Comparison of ENCODE assay signal across 17 mouse cellular contexts in the genomic region with DNA sequence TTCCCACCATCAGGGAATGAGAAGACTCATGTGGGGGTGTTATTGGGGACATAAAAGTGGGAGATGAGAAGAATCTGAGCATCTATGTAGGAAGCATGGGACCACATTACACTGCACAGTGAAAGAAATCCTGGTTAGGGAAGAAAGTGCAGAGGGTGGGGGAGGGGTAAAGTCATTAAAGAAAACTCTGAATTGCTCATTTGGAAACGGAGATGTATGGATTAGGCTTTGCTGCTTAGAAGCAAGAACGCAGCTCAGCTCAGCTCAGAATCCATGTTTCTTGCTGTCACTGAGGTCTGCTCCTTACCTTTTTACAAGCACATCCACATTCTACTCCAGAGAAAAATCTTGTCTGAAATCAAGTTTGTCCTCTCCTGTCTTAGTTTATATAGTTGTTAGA.
A peak's percentile ranks its signal among the peaks of the same experiment; 100 is the strongest.
DNase-seq lines count a peak whose midpoint lies in the region; ATAC-seq and TF ChIP-seq lines count a peak whose summit lies in the region.
"Had no signal": no experiment of that assay in that cellular context is flagged by ENCODE, and none has a peak within 500 bp of the region (broad histone marks: within the 10 kb centered on the region; RNA-seq: fewer than 3 reads in every experiment).

No protein-coding gene starts in this region.

- no peaks in the 10 kb centered on the region for H3K9me3 ChIP-seq in forebrain, embryonic 12.5 days
- no peaks in the 10 kb centered on the region for H3K9me3 ChIP-seq in forebrain, embryonic 10.5 days
- no peaks in the 10 kb centered on the region for H3K9me3 ChIP-seq in midbrain, embryonic 12.5 days
- H3K9me3 ChIP-seq in midbrain, embryonic 10.5 days (replicated peaks): no peaks in the 10 kb centered on the region
- H3K9me3 ChIP-seq in forebrain, embryonic 16.5 days (ENCODE audit: control insufficient read depth, low read length): no peaks in the 10 kb centered on the region
- H3K9me3 ChIP-seq in midbrain, embryonic 16.5 days (replicated peaks; ENCODE audit: control insufficient read depth, low read length, poor library complexity, severe bottlenecking): no peaks in the 10 kb centered on the region
- H3K9me3 ChIP-seq: G1E; heart, embryonic 13.5 days; intestine, embryonic 15.5 days; limb, embryonic 12.5 days; liver, embryonic 13.5 days; neural tube, embryonic 15.5 days had no signal

- peak overlapping the region; percentile 21; the same call in 1 of the 2 replicates for H3K4me2 ChIP-seq in forebrain, embryonic 12.5 days
- no peak overlapping the region for H3K4me2 ChIP-seq in midbrain, embryonic 12.5 days (replicated peaks)
- peak overlapping the region; percentile 21; the same call in 1 of the 2 replicates for H3K4me2 ChIP-seq in forebrain, embryonic 16.5 days (ENCODE audit: low read length)
- H3K4me2 ChIP-seq in midbrain, embryonic 16.5 days (ENCODE audit: low read length): 0 out of 2 replicates have a peak overlapping the region, but pooled peaks have one; percentile 6
- H3K4me2 ChIP-seq: heart, embryonic 13.5 days; intestine, embryonic 15.5 days; limb, embryonic 12.5 days; liver, embryonic 13.5 days; neural tube, embryonic 15.5 days had no signal

- ATAC-seq in forebrain, embryonic 12.5 days (ENCODE audit: low FRiP score): peak; percentile 66; the same call in 1 of the 2 replicates
- ATAC-seq in midbrain, embryonic 12.5 days (ENCODE audit: low FRiP score, low read depth): 0 out of 2 replicates have a peak, but pooled peaks have one; percentile 34
- ATAC-seq in forebrain, embryonic 16.5 days: peak; percentile 19; the same call in 1 of the 2 replicates
- 0 out of 2 replicates have a peak, but pooled peaks have one; percentile 21 for ATAC-seq in midbrain, embryonic 16.5 days
- ATAC-seq: intestine, embryonic 15.5 days had no signal

- H3K27me3 ChIP-seq in forebrain, embryonic 12.5 days: no peaks in the 10 kb centered on the region
- no peaks in the 10 kb centered on the region for H3K27me3 ChIP-seq in forebrain, embryonic 10.5 days (ENCODE audit: poor library complexity, severe bottlenecking)
- H3K27me3 ChIP-seq in midbrain, embryonic 12.5 days: no peaks in the 10 kb centered on the region
- H3K27me3 ChIP-seq in midbrain, embryonic 10.5 days (ENCODE audit: low read depth, poor library complexity, severe bottlenecking): no peaks in the 10 kb centered on the region
- no peaks in the 10 kb centered on the region for H3K27me3 ChIP-seq in forebrain, embryonic 16.5 days (replicated peaks; ENCODE audit: control insufficient read depth, insufficient read depth, low read length)
- H3K27me3 ChIP-seq in midbrain, embryonic 16.5 days (ENCODE audit: control insufficient read depth, insufficient read depth, low read depth, low read length): no peaks in the 10 kb centered on the region
- H3K27me3 ChIP-seq: heart, embryonic 13.5 days; intestine, embryonic 15.5 days; limb, embryonic 12.5 days; liver, embryonic 13.5 days; neural tube, embryonic 15.5 days had no signal

- no peaks in the 10 kb centered on the region for H3K36me3 ChIP-seq in forebrain, embryonic 12.5 days (replicated peaks)
- H3K36me3 ChIP-seq in forebrain, embryonic 10.5 days (replicated peaks): no peaks in the 10 kb centered on the region
- no peaks in the 10 kb centered on the region for H3K36me3 ChIP-seq in midbrain, embryonic 12.5 days
- H3K36me3 ChIP-seq in midbrain, embryonic 10.5 days: no peaks in the 10 kb centered on the region
- H3K36me3 ChIP-seq in forebrain, embryonic 16.5 days (ENCODE audit: control insufficient read depth, insufficient read depth): no peaks in the 10 kb centered on the region
- no peaks in the 10 kb centered on the region for H3K36me3 ChIP-seq in midbrain, embryonic 16.5 days (ENCODE audit: control insufficient read depth, insufficient read depth, low read length)
- H3K36me3 ChIP-seq: G1E; heart, embryonic 13.5 days; intestine, embryonic 15.5 days; limb, embryonic 12.5 days; liver, embryonic 13.5 days; neural tube, embryonic 15.5 days had no signal

- no peak overlapping the region for H3K4me3 ChIP-seq in forebrain, embryonic 12.5 days (replicated peaks)
- H3K4me3 ChIP-seq in forebrain, embryonic 10.5 days: no peak overlapping the region
- H3K4me3 ChIP-seq in midbrain, embryonic 12.5 days: no peak overlapping the region
- no peak overlapping the region for H3K4me3 ChIP-seq in midbrain, embryonic 10.5 days
- no peak overlapping the region for H3K4me3 ChIP-seq in forebrain, embryonic 16.5 days (replicated peaks; ENCODE audit: low read length)
- no peak overlapping the region for H3K4me3 ChIP-seq in midbrain, embryonic 16.5 days (ENCODE audit: low read depth, low read length)
- H3K4me3 ChIP-seq in lung, adult 2 months (replicated peaks; ENCODE audit: extremely low read depth, low read depth, low read length): no peak overlapping the region
- H3K4me3 ChIP-seq: heart, embryonic 13.5 days; intestine, embryonic 15.5 days; limb, embryonic 12.5 days; liver, embryonic 13.5 days; neural tube, embryonic 15.5 days had no signal

- 0 out of 2 replicates have a peak overlapping the region, but pooled peaks have one; percentile 43 for H3K27ac ChIP-seq in forebrain, embryonic 12.5 days
- H3K27ac ChIP-seq in forebrain, embryonic 10.5 days: no peak overlapping the region
- H3K27ac ChIP-seq in midbrain, embryonic 12.5 days (replicated peaks): no peak overlapping the region
- no peak overlapping the region for H3K27ac ChIP-seq in midbrain, embryonic 10.5 days (replicated peaks)
- H3K27ac ChIP-seq in forebrain, embryonic 16.5 days (ENCODE audit: low read length): no peak overlapping the region
- no peak overlapping the region for H3K27ac ChIP-seq in midbrain, embryonic 16.5 days (ENCODE audit: low read length)
- H3K27ac ChIP-seq: heart, embryonic 13.5 days; intestine, embryonic 15.5 days; limb, embryonic 12.5 days; liver, embryonic 13.5 days had no signal

- TF ChIP-seq POLR2A in lung, adult 2 months (IDR thresholded peaks at IDR 0.05; ENCODE audit: borderline replicate concordance, extremely low read depth, low read depth, low read length): no peak

- 9% methylated on average over 2 of the region's 2 CpGs for WGBS in forebrain, embryonic 12.5 days
- 26% methylated on average over 2 of the region's 2 CpGs for WGBS in forebrain, embryonic 10.5 days
- 18% methylated on average over 2 of the region's 2 CpGs for WGBS in midbrain, embryonic 12.5 days
- WGBS in midbrain, embryonic 10.5 days: 12% methylated on average over 2 of the region's 2 CpGs
- WGBS in forebrain, embryonic 16.5 days: 2% methylated on average over 2 of the region's 2 CpGs
- 6% methylated on average over 2 of the region's 2 CpGs for WGBS in midbrain, embryonic 16.5 days
- 61% methylated on average over 2 of the region's 2 CpGs for WGBS in lung, adult 2 months

- no peak overlapping the region for H3K9ac ChIP-seq in forebrain, embryonic 12.5 days
- H3K9ac ChIP-seq in midbrain, embryonic 12.5 days (replicated peaks): no peak overlapping the region
- no peak overlapping the region for H3K9ac ChIP-seq in forebrain, embryonic 16.5 days (replicated peaks; ENCODE audit: low read depth, low read length)
- no peak overlapping the region for H3K9ac ChIP-seq in midbrain, embryonic 16.5 days (ENCODE audit: low read depth, low read length)
- H3K9ac ChIP-seq: heart, embryonic 13.5 days; intestine, embryonic 15.5 days; limb, embryonic 12.5 days; liver, embryonic 13.5 days; neural tube, embryonic 15.5 days had no signal

- no peak for TF ChIP-seq CTCF in lung, adult 2 months (IDR thresholded peaks at IDR 0.05; ENCODE audit: insufficient read depth, low read length)

- peaks cover 14% of the 10 kb centered on the region for H3K4me1 ChIP-seq in forebrain, embryonic 12.5 days
- H3K4me1 ChIP-seq in forebrain, embryonic 10.5 days: peaks cover 12% of the 10 kb centered on the region
- H3K4me1 ChIP-seq in midbrain, embryonic 12.5 days: peaks cover 14% of the 10 kb centered on the region; the same call in 1 of the 2 replicates
- H3K4me1 ChIP-seq in midbrain, embryonic 10.5 days: peaks cover 11% of the 10 kb centered on the region
- peaks cover 11% of the 10 kb centered on the region for H3K4me1 ChIP-seq in forebrain, embryonic 16.5 days (replicated peaks; ENCODE audit: control insufficient read depth, insufficient read depth, low read length)
- H3K4me1 ChIP-seq in midbrain, embryonic 16.5 days (ENCODE audit: control insufficient read depth, insufficient read depth, low read length): peaks cover 11% of the 10 kb centered on the region
- H3K4me1 ChIP-seq in lung, adult 2 months (ENCODE audit: control insufficient read depth, insufficient read depth, low read length): no peaks in the 10 kb centered on the region; the same call in 1 of the 2 replicates
- H3K4me1 ChIP-seq: intestine, embryonic 15.5 days; limb, embryonic 12.5 days; liver, embryonic 13.5 days had no signal

- no peak for DNase-seq in forebrain, embryonic 10.5 days (ENCODE audit: extremely low spot score, low spot score)
- DNase-seq in midbrain, embryonic 10.5 days (ENCODE audit: low spot score): no peak
- no peak for DNase-seq in urinary bladder, adult 18-20 months (ENCODE audit: low spot score in 2 of 2)
- DNase-seq in lung, adult 2 months: no peak
- DNase-seq: embryo, embryonic 11 days; heart, adult 11 months; liver, embryonic 13.5 days; thymus, postnatal 36 days had no signal
